Mouse (Mus musculus) heart, postnatal 0 days (tissue): ENCODE data around the gene Cyp2c68.

Source experiments
- CTCF ChIP-seq: IDR thresholded peaks from 2 replicates; pipeline ENCODE4 v1.5.1; 2016; ENCODE audit warnings: antibody characterized with exemption, control low read depth, low read depth
- EP300 ChIP-seq: IDR thresholded peaks from 2 replicates; pipeline ENCODE4 v1.6.1; 2016; ENCODE audit warnings: antibody characterized with exemption, low read depth

DNA sequence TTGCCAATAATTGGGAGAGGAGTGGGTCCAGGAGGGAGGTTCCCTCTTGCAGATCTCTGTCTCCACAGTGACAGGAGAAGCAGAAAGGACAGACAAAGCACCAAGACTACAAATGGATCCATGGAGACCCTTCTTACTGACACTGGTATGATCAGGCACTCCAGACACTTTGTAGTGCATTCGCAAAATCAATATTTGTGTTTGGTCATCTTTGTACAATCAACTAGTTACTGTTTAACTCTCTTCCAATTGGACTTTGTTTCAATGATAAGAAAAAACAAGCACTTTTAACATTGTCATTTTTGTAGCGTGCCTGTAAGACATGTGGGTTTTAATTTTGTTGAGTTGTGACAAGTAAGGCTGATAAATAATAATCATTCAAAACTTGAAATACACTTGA lies at the start of gene Cyp2c68:
- TF ChIP-seq EP300: no peak
- no peak for TF ChIP-seq CTCF
